Mouse (Mus musculus) kidney, embryonic 14.5 days (tissue): ENCODE data around the gene Fam207a. TPM values are rescaled to one million over a fixed set of nuclear protein-coding genes. Genes with fewer than 3 reads are reported as not detected.

ENCODE experiments used
- ATAC-seq: fragments of 200-750 bp; cut with Nextera tagmentation; 2 replicates; pipeline ENCODE4 v1.8.0; 2017; ENCODE audit warnings: moderate number of reproducible peaks, mild to moderate bottlenecking, moderate TSS enrichment, moderate library complexity; ENCODE audit not compliant: low FRiP score, low TSS enrichment
- H3K27ac ChIP-seq: fragments of 300-500 bp; sonication (generic); 2 replicates; pipeline ENCODE4 v1.5.1; 2014; ENCODE audit warnings: low read depth, mild to moderate bottlenecking, low read length, moderate library complexity, mixed read lengths
- H3K27me3 ChIP-seq: fragments of 300-500 bp; sonication (generic); 2 replicates; pipeline ENCODE4 v1.6.1; 2014; ENCODE audit warnings: mild to moderate bottlenecking, low read length; ENCODE audit not compliant: control insufficient read depth, insufficient read depth
- H3K36me3 ChIP-seq: fragments of 300-500 bp; sonication (generic); 2 replicates; pipeline ENCODE4 v1.6.1; 2014; ENCODE audit warnings: low read length, mixed read lengths; ENCODE audit not compliant: control insufficient read depth, insufficient read depth
- H3K4me1 ChIP-seq: fragments of 300-500 bp; sonication (generic); 2 replicates; pipeline ENCODE4 v1.6.1; 2014; ENCODE audit warnings: low read length, mixed read lengths; ENCODE audit not compliant: control insufficient read depth, insufficient read depth
- H3K4me2 ChIP-seq: fragments of 300-500 bp; sonication (generic); replicated peaks from 2 replicates; pipeline ENCODE4 v1.6.1; 2014; ENCODE audit warnings: low read depth, mild to moderate bottlenecking, low read length
- H3K4me3 ChIP-seq: fragments of 300-500 bp; sonication (generic); 2 replicates; pipeline ENCODE4 v1.5.1; 2014; ENCODE audit warnings: mild to moderate bottlenecking, low read length
- H3K9ac ChIP-seq: fragments of 300-500 bp; sonication (generic); 2 replicates; pipeline ENCODE4 v1.6.1; 2014; ENCODE audit warnings: low read depth, mild to moderate bottlenecking, low read length, moderate library complexity
- H3K9me3 ChIP-seq: fragments of 300-500 bp; sonication (generic); 2 replicates; pipeline ENCODE4 v1.6.1; 2016; ENCODE audit warnings: low read length; ENCODE audit not compliant: control insufficient read depth
- WGBS: fragments of 180-500 bp; shearing (Covaris S2); extraction: QIAGEN DNeasy Blood & Tissue Kit; methylation state at CpG from one replicate; pipeline ENCODE4 v1.1.7; 2014; 5-methylcytosine and 5-hydroxymethylcytosine counted together
- polyA plus RNA-seq: library from polyadenylated mRNA; unstranded; fragments of >200 nt; fragmentation: Nextera tagmentation; extraction: Ambion mirVana; gene quantifications from 2 replicates; pipeline ENCODE4 v1.2.1, GENCODE M21; 2014

Gene Fam207a
- polyA plus RNA-seq, 1 experiment from 2014 or later = 36.5 TPM

GRCm38 (mm10) chr10:77447755-77448154, 67.8 kb downstream of the Fam207a start:
- Histone ChIP-seq H3K4me2 (no peak overlapping the region), H3K27me3 (no peaks in the 10 kb centered on the region), H3K4me3 (no peak overlapping the region), H3K27ac (no peak overlapping the region), H3K36me3 (no peaks in the 10 kb centered on the region), H3K9ac (no peak overlapping the region), H3K4me1 (peaks cover 18% of the 10 kb centered on the region), H3K9me3 (0 out of 2 replicates have a peak, but pooled peaks cover 8% of the 10 kb centered on the region)
- ATAC-seq = no peak
- 5% methylated on average over 2 of the region's 2 CpGs for WGBS

GRCm38 (mm10) chr10:77442250-77442649, 73.3 kb downstream of the Fam207a start:
- Histone ChIP-seq H3K4me1 (peaks cover 13% of the 10 kb centered on the region), H3K27ac (no peak overlapping the region), H3K27me3 (no peaks in the 10 kb centered on the region), H3K9ac (no peak overlapping the region), H3K4me2 (no peak overlapping the region), H3K9me3 (0 out of 2 replicates have a peak, but pooled peaks cover 8% of the 10 kb centered on the region), H3K36me3 (no peaks in the 10 kb centered on the region), H3K4me3 (no peak overlapping the region)
- 80% methylated on average over 4 of the region's 4 CpGs for WGBS
- no peak for ATAC-seq

- Histone ChIP-seq H3K4me1 (peaks cover 13% of the 10 kb centered on the region), H3K27ac (no peak overlapping the region), H3K9ac (no peak overlapping the region), H3K36me3 (no peaks in the 10 kb centered on the region), H3K9me3 (0 out of 2 replicates have a peak, but pooled peaks cover 8% of the 10 kb centered on the region), H3K27me3 (no peaks in the 10 kb centered on the region), H3K4me3 (no peak overlapping the region), H3K4me2 (no peak overlapping the region)
- ATAC-seq = no peak
- WGBS = 54% methylated on average over 3 of the region's 3 CpGs
Measured at GRCm38 (mm10) chr10:77441812-77442211, 73.8 kb downstream of the Fam207a start.

GRCm38 (mm10) chr10:77440841-77441755, 74.5 kb downstream of the Fam207a start:
- peak; percentile 17; the same call in 1 of the 2 replicates for ATAC-seq
- 24% methylated on average over 19 of the region's 19 CpGs for WGBS

GRCm38 (mm10) chr10:77440286-77440685, 75.3 kb downstream of the Fam207a start:
- H3K27me3 ChIP-seq = no peaks in the 10 kb centered on the region
- no peaks in the 10 kb centered on the region for H3K36me3 ChIP-seq
- no peak overlapping the region for H3K9ac ChIP-seq
- H3K9me3 ChIP-seq = 0 out of 2 replicates have a peak, but pooled peaks cover 7% of the 10 kb centered on the region
- no peak for ATAC-seq
- H3K27ac ChIP-seq = no peak overlapping the region
- H3K4me1 ChIP-seq = peaks cover 13% of the 10 kb centered on the region
- no peak overlapping the region for H3K4me3 ChIP-seq
- WGBS = 19% methylated on average over 6 of the region's 6 CpGs
- H3K4me2 ChIP-seq = no peak overlapping the region

More at GRCm38 (mm10) chr10:77440841-77441755, 74.5 kb downstream of the Fam207a start:
- Histone ChIP-seq H3K9ac (no peak overlapping the region), H3K9me3 (0 out of 2 replicates have a peak, but pooled peaks cover 8% of the 10 kb centered on the region), H3K27ac (no peak overlapping the region), H3K36me3 (no peaks in the 10 kb centered on the region), H3K27me3 (no peaks in the 10 kb centered on the region), H3K4me3 (no peak overlapping the region), H3K4me1 (peaks cover 13% of the 10 kb centered on the region), H3K4me2 (peak overlapping the region; percentile 12)

- WGBS = 51% methylated on average over 3 of the region's 3 CpGs
- H3K4me3 ChIP-seq = no peak overlapping the region
Measured at GRCm38 (mm10) chr10:77439026-77439425, 76.6 kb downstream of the Fam207a start.

GRCm38 (mm10) chr10:77438021-77438420, 77.6 kb downstream of the Fam207a start:
- Histone ChIP-seq H3K27ac (no peak overlapping the region), H3K27me3 (no peaks in the 10 kb centered on the region), H3K4me2 (no peak overlapping the region), H3K4me1 (peaks cover 16% of the 10 kb centered on the region), H3K36me3 (no peaks in the 10 kb centered on the region), H3K9ac (no peak overlapping the region), H3K9me3 (no peaks in the 10 kb centered on the region), H3K4me3 (no peak overlapping the region)
- no peak for ATAC-seq
- whole genome bisulfite sequencing = 81% methylated on average over 1 of the region's 1 CpGs

More at GRCm38 (mm10) chr10:77439026-77439425, 76.6 kb downstream of the Fam207a start:
- H3K9me3 ChIP-seq = no peaks in the 10 kb centered on the region
- no peak overlapping the region for H3K27ac ChIP-seq
- no peaks in the 10 kb centered on the region for H3K27me3 ChIP-seq
- peaks cover 16% of the 10 kb centered on the region for H3K4me1 ChIP-seq
- H3K9ac ChIP-seq = no peak overlapping the region
- no peak overlapping the region for H3K4me2 ChIP-seq
- ATAC-seq = no peak
- no peaks in the 10 kb centered on the region for H3K36me3 ChIP-seq
